Mouse (Mus musculus): Measurements from ENCODE around the gene Tnfrsf1a. TPM values are rescaled to one million over a fixed set of nuclear protein-coding genes. Genes with fewer than 3 reads are reported as not detected.

The Tnfrsf1a gene
- total RNA-seq, 2 experiments from 2014 or later, result 11.1 to 11.8 TPM

GRCm38 (mm10) chr6:125351368-125352045, 2.3 kb downstream of the Tnfrsf1a start:
- no peak for DNase-seq (ENCODE audit: low spot score in 2 of 2)
- intact Hi-C loops (cut with DNase I), result no loop called here

DNA sequence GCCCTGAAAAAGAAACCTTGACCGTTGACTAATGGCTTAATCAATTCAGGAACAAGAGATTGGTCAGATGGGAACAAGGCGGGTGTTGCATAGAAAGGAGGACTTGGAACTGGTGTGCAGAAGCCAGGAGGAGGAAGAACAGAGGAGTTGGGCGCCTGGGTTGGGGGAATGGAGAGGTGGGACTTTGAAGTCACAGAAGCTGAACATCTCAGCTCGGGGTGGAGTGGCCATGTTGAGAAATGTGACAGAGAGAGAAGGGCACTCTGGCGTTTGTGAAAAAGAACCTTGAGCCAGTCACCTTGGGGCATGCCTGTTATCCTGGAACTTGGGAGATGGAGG, 2.9 kb downstream of the Tnfrsf1a start:
- intact Hi-C loops (cut with DNase I), result no loop called here
- DNase-seq (ENCODE audit: low spot score in 2 of 2), result no peak

DNA sequence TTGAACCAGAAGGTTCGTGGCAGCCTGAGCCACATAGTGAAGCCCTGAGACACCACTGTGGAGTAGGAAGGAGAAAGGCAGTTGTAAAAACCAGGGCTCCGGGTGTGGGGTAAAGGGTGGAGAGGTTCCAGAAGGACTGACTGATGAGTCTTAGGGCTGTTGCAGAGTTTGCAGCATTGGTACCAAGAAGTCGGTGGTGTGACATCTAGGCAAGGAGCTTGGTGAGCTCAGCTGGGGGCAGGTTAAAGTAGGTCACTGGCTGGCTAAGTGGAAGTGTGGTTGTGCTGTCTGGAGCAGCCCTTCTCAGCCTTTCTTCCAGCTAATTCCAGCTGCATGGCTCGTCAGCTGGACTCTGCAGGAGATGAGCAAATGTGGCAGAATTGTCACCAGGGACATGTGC, 3.6 kb downstream of the Tnfrsf1a start:
- intact Hi-C loops (cut with DNase I), result no loop called here
- no peak for DNase-seq (ENCODE audit: low spot score in 2 of 2)

- intact Hi-C loops (cut with DNase I), result no loop called here
Observed at GRCm38 (mm10) chr6:125353221-125353620, 4.1 kb downstream of the Tnfrsf1a start.

GRCm38 (mm10) chr6:125353655-125354054, 4.5 kb downstream of the Tnfrsf1a start:
- intact Hi-C loops (cut with DNase I), result no loop called here

More at GRCm38 (mm10) chr6:125353221-125353620, 4.1 kb downstream of the Tnfrsf1a start:
- no peak for DNase-seq (ENCODE audit: low spot score in 2 of 2)

DNA sequence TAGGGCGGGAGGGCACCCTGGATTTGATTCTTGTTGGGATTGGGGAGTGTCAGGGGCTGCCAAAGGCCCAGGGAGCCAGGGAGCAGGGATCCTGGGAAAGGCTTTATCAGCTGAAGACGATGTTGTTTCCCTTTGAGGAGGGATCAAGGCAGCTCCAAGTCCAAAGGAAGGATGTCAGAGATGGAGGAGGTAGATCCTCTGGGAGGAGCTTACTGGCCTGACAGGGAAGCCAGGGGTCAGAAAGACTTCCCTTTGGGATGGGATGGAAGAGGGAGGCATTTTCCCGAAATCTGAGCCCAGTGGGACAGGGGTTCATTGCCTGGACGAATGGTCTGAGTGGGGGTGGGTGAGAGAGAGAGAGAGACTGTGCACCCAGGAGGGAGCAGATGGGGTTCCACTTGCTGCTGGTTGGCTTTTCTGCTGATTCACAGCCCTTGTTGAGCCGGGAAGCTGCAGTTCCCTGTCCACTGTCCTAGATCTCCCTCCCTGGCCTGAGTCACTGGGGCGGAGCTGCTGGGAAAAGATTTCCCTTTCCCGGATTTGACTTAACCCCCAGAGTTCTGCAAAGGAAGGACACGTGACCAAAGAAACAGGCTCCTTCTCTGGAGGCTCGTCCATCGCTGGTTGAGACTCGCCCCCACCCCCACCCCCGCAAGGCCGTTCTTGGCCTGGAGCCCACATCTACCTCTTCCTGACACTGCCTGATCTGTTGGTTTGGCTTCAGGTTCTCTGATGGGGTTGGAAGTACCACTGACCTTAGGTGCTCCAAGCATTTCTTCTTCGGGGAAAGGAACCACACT, 5.4 kb downstream of the Tnfrsf1a start:
- peak in 1 of 2 experiments; percentile 36 for DNase-seq (ENCODE audit: low spot score in 2 of 2)
- intact Hi-C loops (cut with DNase I), result no loop called here

More at GRCm38 (mm10) chr6:125353655-125354054, 4.5 kb downstream of the Tnfrsf1a start:
- DNase-seq (ENCODE audit: low spot score in 2 of 2), result no peak

- no peak for DNase-seq (ENCODE audit: low spot score in 2 of 2)
- intact Hi-C loops (cut with DNase I), result no loop called here
Observed at GRCm38 (mm10) chr6:125355197-125355741, 6.1 kb downstream of the Tnfrsf1a start.

- intact Hi-C loops (cut with DNase I), result no loop called here
Observed at GRCm38 (mm10) chr6:125356264-125356663, 7.1 kb downstream of the Tnfrsf1a start.

GRCm38 (mm10) chr6:125357334-125357733, 8.2 kb downstream of the Tnfrsf1a start:
- intact Hi-C loops (cut with DNase I), result no loop called here
- DNase-seq (ENCODE audit: low spot score in 2 of 2), result no peak

More at GRCm38 (mm10) chr6:125356264-125356663, 7.1 kb downstream of the Tnfrsf1a start:
- no peak for DNase-seq (ENCODE audit: low spot score in 2 of 2)

GRCm38 (mm10) chr6:125359999-125360398, 10.8 kb downstream of the Tnfrsf1a start:
- intact Hi-C loops (cut with DNase I), result loop anchor here (5.0 kb wide), 1 partner anchor 73 kb away; the partner anchor contains the start of gene Tuba3a
- no peak for DNase-seq (ENCODE audit: low spot score in 2 of 2)

- intact Hi-C loops (cut with DNase I), result loop anchor here (5.0 kb wide), 1 partner anchor 74 kb away; the partner anchor contains the start of gene Tuba3a
- no peak for DNase-seq (ENCODE audit: low spot score in 2 of 2)
Observed at GRCm38 (mm10) chr6:125360846-125361245, 11.7 kb downstream of the Tnfrsf1a start.

GRCm38 (mm10) chr6:125361467-125362291, 12.5 kb downstream of the Tnfrsf1a start:
- peak; percentile 40 to 50 for DNase-seq (ENCODE audit: low spot score in 2 of 2)
- intact Hi-C loops (cut with DNase I), result loop anchor here (5.0 kb wide), 1 partner anchor 74 kb away; the partner anchor contains the start of gene Tuba3a

GRCm38 (mm10) chr6:125363021-125363420, 13.9 kb downstream of the Tnfrsf1a start:
- no peak for DNase-seq (ENCODE audit: low spot score in 2 of 2)
- intact Hi-C loops (cut with DNase I), result loop anchor here (5.0 kb wide), 1 partner anchor 76 kb away; the partner anchor contains the start of gene Tuba3a

DNA sequence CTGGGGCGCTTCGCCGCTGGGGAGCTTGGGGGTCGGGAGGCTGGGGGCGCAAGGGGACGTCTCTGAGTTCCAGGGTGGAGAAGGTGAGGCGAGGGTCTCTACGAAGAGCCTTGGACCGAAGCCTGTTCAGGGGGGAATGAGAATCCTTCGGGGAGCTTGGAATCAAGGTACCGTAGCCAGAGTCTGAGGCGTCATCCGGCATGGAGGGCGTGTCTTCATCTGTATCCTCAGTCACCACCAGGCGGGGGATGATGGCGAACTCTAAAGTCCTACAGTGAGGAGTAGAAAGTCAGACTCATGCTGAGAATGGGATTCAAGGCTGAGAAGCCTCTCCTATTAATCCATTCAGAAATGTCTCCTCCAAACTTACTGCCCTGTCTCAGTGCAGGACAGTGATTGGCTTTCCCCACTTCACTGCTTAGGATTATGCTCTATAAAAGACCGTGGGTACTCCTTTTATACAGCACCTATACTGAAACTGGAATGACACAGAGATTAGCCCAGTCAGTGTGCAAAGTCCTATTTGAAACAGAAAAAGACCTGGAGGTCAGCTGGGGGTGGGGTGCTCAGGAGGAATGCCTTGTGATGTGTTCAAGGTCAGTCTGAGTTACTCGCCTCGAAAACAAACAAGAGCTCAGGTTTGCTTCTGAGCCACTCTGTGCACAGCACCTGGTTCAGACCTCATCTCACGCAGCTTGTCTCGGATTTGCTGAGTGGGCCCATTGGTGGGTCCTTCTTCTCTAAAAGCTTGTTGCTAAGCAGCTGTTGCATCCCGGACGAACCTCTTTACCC, 14.5 kb downstream of the Tnfrsf1a start:
- intact Hi-C loops (cut with DNase I), result loop anchor here (5.0 kb wide), 1 partner anchor 76 kb away; the partner anchor contains the start of gene Tuba3a
- no peak for DNase-seq (ENCODE audit: low spot score in 2 of 2)

DNA sequence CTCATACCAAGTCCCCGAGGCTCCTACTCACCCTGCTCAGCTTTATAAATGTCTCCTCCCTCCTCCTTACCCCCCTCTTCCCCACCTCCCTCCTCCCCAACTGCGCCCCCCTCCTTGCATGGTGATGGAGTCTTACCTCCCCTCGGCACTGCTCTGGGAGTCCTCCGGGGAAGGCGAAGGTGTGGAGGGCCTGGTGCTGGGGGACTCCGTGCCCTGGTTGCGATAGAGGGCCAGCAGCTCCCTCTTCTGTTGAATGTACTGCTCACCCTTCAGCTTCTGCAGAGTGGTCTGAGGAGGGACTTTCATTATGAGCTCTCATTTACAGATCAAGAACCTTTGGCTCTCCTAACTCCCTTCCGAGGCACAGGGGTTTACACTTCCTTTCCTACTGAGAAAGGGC, 15.3 kb downstream of the Tnfrsf1a start:
- no peak for DNase-seq (ENCODE audit: low spot score in 2 of 2)
- intact Hi-C loops (cut with DNase I), result loop anchor here (5.0 kb wide), 1 partner anchor 77 kb away; the partner anchor contains the start of gene Tuba3a

- intact Hi-C loops (cut with DNase I), result loop anchor here (5.0 kb wide), 1 partner anchor 88 kb away; no protein-coding TSS in a partner anchor
- DNase-seq (ENCODE audit: low spot score in 2 of 2), result no peak
Observed at GRCm38 (mm10) chr6:125365522-125365921, 16.4 kb downstream of the Tnfrsf1a start.

- intact Hi-C loops (cut with DNase I), result loop anchor here (5.0 kb wide), 1 partner anchor 89 kb away; no protein-coding TSS in a partner anchor
Observed at GRCm38 (mm10) chr6:125366133-125366532, 17.0 kb downstream of the Tnfrsf1a start.

GRCm38 (mm10) chr6:125367758-125368371, 18.7 kb downstream of the Tnfrsf1a start:
- intact Hi-C loops (cut with DNase I), result loop anchor here (5.0 kb wide), 1 partner anchor 91 kb away; no protein-coding TSS in a partner anchor
- DNase-seq (ENCODE audit: low spot score in 2 of 2), result no peak

More at GRCm38 (mm10) chr6:125366133-125366532, 17.0 kb downstream of the Tnfrsf1a start:
- no peak for DNase-seq (ENCODE audit: low spot score in 2 of 2)

Measured in left cerebral cortex, postnatal 36 days (tissue).